Mouse (Mus musculus): Measurements from ENCODE around the gene Lrrc71.

Gene Lrrc71

DNA sequence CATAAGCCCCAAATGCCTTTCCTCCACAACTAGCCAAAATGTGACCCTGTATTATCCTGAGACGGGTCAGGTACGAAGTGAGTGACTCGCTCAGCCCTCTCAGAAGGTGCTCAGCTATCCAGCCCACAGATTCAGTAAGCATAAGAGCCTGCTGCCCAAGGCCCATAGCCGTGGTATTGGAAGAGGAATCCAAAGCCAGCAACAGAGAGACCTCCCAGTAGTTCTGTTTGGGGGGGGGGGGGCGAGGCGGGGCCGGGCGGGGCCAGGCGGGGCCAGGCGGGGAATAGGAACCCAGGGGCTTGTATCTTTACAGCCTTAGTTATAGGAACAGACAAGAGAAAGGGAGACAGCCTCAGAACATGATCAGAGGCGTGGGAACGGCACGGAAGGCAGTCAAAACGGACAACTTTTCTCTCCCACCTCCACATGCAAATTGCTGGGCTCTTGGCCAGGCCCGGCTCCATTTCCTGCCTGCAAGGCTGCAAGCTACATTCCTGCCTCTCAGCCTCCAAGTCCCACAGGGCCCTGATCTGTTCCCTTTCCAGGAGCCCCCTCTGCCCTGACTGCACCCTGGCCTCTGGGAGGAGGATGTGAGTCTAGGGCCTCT lies 15.4 kb upstream of the Lrrc71 start:
- DNase-seq (ENCODE audit: low spot score) = peak; percentile 73

DNA sequence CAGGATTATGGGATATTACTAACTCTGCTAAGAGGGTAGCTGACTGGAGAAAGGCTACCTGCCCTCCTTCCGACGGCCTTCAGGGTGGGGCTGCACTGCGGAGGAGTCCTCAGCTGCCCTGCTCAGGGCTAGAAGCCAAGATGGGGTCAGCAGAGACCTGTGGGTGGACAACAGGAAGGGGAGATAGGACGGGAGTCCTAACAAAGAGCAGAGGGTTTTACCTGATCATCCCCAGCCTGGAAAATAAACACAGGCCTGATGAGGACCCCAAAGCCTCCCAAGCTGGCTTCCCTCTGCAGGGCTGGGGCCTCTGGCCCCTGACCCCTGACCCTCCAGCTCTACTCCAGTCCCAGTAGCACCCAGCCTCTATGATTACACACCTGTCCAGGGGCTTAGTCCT lies 14.8 kb upstream of the Lrrc71 start:
- no peak for DNase-seq (ENCODE audit: low spot score)

DNA sequence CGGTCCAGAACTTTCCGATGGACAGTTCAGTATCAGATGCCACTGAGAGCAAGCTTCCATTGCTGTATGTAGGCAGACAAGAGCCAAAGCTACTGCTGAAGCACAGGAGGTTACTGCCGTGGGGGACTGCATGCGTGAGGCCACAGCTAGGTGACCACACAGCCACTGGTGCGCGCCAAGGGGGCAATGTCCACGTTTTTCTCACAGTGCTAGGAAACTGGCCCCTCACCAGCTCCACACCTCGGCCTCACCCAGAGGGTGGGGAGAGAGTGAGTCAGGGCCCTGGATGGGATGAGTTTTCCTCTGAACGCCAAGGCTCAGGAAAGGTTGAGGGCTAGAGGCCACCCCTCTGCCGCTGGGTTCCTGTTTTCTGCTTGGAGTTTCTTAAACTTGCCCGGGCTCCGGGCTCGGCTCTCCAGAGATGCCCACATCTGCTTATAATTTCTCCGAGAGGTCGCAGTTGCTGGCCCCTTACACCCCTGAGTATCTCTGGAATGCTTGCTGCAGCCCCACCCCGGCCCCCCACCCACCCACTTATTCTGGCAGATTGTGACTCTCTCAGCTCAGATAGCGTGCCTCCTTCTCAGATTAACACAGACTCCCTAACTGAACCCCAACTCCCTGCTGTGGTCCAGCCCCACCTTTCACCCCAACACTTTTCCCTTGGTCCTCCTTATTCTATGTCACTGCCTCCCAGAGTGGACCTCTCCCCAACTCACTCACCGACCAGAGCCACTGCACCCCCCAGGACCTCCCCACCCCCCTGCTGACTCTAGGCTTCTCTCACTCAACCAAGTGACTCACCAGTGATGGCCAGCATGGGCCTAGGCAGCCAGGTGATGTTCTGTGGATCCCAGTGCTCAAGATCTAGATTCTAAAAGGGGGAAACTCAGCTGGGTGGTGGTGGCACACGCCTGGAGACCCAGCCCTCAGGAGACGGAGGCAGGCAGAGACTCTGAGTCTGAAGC lies 13.3 kb upstream of the Lrrc71 start:
- DNase-seq (ENCODE audit: low spot score) = no peak

DNA sequence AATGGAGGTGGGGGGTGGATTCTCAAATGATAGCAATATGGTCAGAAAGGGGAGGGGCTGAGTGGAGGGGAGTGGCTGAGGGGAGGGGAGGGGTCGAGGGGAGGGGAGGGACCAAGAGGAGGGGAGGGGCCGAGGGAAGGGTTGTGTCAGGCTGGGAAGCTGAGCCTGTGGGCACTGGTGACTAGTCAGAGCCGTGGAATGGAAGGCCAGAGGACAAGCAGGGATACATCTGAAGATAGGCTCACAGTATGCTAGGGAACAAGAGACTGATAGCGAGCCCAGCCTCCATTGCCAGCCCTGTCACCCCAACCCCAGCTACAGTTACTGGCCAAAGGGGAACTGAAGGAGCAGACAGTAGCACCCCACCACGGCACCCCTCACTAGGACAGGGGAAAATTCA lies 10.2 kb upstream of the Lrrc71 start:
- DNase-seq (ENCODE audit: low spot score) = no peak

GRCm38 (mm10) chr3:87756488-87756887 lies 8.1 kb upstream of the Lrrc71 start:
- no peak for DNase-seq (ENCODE audit: low spot score)

- peak; percentile 70 for DNase-seq (ENCODE audit: low spot score)
These were observed 7.5 kb upstream of the Lrrc71 start for GRCm38 (mm10) chr3:87755964-87756363.

DNA sequence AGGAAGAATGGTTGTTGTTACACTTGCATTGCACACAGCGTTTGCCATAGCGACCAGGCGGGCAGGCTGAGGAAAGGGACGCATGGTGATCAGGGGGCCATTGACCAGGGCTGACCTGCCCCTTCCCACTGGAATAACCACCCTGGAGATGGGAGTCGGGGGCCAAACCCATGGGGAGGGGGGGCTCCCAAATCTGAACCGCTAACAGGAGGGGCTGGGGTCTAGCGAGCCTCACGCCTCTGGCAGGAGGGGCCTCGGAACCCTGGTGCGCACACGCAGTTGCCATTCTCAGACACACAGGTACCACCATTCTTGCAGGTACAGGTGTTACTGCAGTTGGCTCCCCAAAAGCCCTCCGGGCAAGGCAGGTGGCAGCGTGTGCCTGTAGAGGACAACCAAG lies 5.4 kb upstream of the Lrrc71 start:
- DNase-seq (ENCODE audit: low spot score) = no peak

DNA sequence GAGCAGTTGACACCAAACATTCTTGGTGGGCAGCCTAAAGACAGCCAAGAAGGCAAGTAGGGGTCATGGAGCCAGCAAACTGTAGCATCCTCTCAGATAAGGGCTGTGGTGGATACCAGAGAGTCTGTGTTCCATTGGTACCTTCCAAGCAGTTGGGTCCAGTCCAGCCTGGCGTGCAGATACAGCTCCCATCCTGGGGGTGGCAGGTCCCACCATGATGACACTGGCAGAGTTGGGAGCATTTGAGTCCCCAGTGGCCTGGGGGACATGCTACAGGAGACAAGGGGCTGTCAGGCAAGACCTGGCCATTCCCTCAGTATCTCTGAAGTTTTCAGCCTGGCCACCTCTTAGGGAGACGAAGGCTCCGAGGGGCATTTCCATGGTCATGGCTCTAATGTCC lies 4.1 kb upstream of the Lrrc71 start:
- no peak for DNase-seq (ENCODE audit: low spot score)

- no peak for DNase-seq (ENCODE audit: low spot score)
These were observed 1.6 kb upstream of the Lrrc71 start for GRCm38 (mm10) chr3:87749977-87750376.

DNA sequence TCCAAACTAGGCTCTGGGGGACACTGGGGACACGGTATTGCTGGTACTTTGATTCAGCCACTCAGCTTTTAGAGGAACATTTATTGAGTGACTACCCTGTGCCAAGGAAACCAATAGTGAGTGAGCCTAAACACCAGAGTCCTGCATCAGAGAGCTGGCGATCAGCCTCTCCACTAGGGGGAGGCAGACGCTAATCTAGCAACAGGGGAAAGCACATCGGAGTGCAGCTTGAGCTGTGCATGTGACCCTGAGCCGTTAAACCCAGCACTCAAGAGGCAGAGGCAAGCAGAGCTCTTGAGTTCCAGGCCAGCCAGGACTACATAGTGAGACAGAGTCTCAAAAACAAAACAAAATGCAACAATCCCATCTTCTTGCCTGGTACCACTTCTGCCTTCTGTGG lies 611 bp upstream of the Lrrc71 start:
- peak; percentile 68 for DNase-seq (ENCODE audit: low spot score)

- no peak for DNase-seq (ENCODE audit: low spot score)
These were observed 3.3 kb downstream of the Lrrc71 start for GRCm38 (mm10) chr3:87745036-87745659.

GRCm38 (mm10) chr3:87743927-87744326 lies 4.5 kb downstream of the Lrrc71 start:
- DNase-seq (ENCODE audit: low spot score) = no peak

DNA sequence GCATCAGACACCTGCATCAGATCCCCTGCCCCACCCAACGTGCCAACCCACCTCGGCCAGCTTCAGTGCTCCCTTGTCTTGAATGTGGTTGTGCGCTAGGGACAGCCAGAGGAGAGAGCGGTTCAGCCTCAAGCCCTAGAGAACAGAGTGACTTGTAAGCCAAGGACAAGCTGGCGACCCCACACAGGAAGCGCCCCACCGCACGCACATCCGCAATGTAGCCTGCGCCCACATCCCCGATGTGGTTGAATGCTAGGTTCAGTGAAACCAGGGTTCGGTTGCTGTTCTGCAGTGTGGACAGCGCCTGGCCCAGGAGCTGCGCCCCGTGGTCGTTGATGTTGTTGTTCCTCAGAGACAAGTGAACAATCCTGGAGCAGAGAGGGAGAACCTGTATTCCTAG lies 5.7 kb downstream of the Lrrc71 start:
- DNase-seq (ENCODE audit: low spot score) = no peak

DNA sequence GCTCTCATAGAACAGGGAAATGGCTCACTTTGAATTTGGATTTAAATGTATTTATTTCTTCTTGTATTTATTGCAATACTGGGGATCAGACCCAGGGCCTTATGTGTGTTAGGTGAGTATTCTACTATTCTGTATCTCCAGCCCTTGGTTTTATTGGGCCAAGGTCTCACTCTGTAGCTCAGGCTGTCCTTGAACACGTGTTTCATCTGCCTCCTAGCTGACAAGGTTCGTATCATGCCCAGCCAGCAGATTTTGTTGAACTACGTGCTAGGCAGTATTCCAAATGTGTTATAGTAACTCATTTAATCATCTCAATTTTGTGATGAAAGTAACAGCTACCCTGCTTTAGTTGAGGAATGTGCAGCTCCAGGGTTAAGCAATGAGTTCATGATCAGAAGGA lies 6.4 kb downstream of the Lrrc71 start:
- no peak for DNase-seq (ENCODE audit: low spot score)

GRCm38 (mm10) chr3:87738906-87739305 lies 9.5 kb downstream of the Lrrc71 start:
- DNase-seq (ENCODE audit: low spot score) = no peak

- no peak for DNase-seq (ENCODE audit: low spot score)
These were observed 13.1 kb downstream of the Lrrc71 start for GRCm38 (mm10) chr3:87735335-87735734.

GRCm38 (mm10) chr3:87733984-87734761 lies 14.3 kb downstream of the Lrrc71 start:
- no peak for DNase-seq (ENCODE audit: low spot score)

DNA sequence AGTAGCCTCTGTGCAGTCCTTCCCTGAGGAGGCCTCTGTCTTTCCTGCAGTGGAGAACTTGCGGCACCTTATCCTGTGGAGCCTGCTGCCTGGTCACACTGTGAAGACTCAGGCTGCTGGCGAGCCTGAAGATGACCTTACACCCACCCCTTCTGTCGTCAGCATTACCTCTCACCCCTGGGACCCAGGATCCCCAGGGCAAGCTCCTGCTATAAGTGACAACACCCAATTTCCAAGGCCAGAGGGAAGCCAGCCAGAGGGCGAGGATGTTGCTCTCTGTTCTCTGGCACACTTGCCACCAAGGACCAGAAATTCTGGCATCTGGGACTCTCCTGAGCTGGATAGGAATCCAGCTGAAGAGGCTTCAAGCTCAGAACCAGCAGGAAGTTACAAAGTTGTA lies 15.3 kb downstream of the Lrrc71 start:
- no peak for DNase-seq (ENCODE audit: low spot score)

GRCm38 (mm10) chr3:87728696-87729095 lies 19.7 kb downstream of the Lrrc71 start:
- DNase-seq (ENCODE audit: low spot score) = no peak

DNA sequence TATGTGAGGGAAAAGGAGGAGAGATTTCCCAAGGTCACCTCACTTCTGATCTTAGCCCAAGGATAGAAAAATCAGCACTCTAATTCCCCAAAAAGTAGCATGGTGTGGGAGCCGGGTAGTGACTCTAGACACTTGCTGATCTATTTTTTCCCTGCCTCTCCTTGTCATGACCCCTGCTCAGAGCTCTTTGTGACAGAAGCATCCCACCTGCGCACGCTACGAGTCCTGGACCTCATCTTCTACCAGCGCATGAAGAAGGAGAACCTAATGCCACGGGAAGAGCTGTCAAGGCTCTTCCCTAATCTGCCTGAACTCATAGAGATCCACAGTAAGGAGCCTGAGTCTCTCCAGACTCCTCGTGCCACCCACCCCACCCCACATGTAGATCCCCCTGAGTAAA lies 22.2 kb downstream of the Lrrc71 start:
- no peak for DNase-seq (ENCODE audit: low spot score)

DNA sequence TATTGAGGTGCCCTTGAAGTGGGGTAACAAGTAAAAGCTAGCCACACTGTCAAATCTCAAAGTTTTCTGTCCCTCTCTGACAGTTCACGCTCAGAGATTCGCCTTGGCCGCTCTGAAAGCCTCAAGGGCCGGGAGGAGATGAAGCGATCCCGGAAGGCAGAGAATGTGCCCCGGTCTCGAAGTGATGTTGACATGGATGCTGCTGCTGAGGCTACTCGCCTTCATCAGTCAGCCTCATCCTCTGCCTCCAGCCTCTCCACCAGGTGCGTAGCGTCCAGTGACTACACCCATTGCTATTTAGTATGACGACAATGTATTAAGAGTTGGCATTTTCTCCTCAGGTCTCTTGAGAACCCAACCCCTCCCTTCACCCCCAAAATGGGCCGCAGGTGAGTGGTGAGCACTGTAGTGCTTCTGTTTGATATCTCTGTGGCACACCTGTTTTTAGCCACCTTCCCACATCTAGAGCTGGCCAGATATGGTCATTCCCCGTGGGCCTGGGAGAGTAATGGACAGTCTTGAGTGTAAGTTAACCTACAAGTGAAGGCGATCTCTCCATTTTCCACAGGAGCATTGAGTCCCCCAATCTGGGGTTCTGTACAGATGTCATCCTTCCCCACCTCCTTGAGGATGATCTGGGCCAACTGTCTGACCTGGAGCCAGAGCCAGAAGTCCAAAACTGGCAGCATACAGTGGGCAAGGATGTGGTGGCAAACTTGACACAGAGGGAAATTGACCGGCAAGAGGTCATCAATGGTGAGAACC lies 22.8 kb downstream of the Lrrc71 start:
- DNase-seq (ENCODE audit: low spot score) = no peak

DNA sequence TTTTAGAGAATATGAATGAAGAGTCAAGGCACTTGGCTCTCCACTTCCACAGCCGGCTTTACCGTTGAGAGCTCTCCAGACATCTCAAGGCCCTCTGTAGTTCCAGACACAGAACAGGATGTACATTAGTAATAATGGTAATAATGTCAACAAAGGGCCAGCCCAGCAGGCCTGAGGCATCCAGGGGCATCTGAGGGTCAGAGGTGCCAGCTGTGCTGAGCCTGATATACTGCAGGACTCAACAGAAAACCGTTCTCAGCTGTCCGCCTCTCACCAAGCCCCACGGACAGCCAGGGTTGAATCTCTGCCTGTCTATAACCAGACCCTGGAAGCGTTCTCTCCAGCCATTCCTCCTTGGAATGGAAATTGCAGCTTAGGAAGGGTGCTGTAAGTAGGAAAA lies 23.9 kb downstream of the Lrrc71 start:
- peak; percentile 22 for DNase-seq (ENCODE audit: low spot score)

All from MN1 (cell line).